Mouse (Mus musculus): ENCODE measurements around the gene Nkx2-5.

DNA sequence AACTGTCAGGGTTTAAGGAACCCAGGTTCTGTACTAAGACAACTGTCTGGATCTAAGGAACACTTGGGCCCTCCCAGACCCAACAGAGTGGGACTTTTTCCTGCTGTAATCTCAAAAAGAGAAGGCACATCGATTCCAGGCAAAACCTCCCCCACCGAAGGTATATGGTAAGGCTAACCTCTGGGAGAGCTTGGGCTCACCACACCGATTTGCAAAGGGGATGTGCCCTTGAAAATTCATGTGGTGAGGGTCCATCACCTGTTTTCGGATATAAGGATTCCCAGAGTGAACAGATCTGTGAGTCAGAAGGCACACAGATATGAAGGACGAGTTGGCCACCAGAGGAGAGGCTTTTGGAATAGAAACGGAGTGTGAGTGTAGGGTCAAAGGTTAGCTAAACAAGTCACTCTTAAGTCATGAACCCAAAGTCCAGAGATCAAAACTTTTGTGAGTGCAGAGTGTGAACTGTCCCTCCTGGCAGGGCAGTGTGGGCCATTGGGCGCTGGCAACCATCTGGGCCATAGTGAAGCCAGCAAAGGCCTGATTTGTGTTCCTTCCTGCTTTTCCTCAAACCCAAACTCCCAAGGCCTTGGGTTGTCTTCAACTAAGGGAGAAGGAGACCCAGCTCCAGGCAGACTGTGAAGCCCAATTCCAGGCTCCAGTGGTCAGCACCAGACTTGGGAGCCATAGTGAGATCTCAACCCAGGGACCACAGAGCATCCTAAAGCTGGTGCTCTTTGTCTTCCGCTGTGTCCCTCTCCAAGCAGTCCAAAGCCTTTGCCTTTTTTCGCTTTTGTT, 2.2 kb downstream of the Nkx2-5 start:
- no peak for TF ChIP-seq CTCF (IDR thresholded peaks at IDR 0.05; ENCODE audit: low read depth)
- TF ChIP-seq EP300 (optimal IDR thresholded peaks at IDR 0.05): no peak
